Mouse (Mus musculus) hindbrain, embryonic 12.5 days (tissue): ENCODE results near the gene 1700001O22Rik. TPM values are rescaled to one million over a fixed set of nuclear protein-coding genes. Genes with fewer than 3 reads are reported as not detected.
A peak's percentile ranks its signal among the peaks of the same experiment; 100 is the strongest.

ENCODE experiments used
- ATAC-seq: fragments of 200-750 bp; cut with Nextera tagmentation; 2 replicates; pipeline ENCODE4 v1.8.0; 2017; ENCODE audit warnings: moderate TSS enrichment; ENCODE audit not compliant: low FRiP score
- H3K27ac ChIP-seq: fragments of 300-500 bp; sonication (generic); 2 replicates; pipeline ENCODE4 v1.5.1; 2016; ENCODE audit warnings: mild to moderate bottlenecking
- H3K27me3 ChIP-seq: fragments of 300-500 bp; sonication (generic); 2 replicates; pipeline ENCODE4 v1.6.1; 2016; ENCODE audit warnings: mild to moderate bottlenecking
- H3K36me3 ChIP-seq: fragments of 300-500 bp; sonication (generic); 2 replicates; pipeline ENCODE4 v1.6.1; 2016; ENCODE audit warnings: mild to moderate bottlenecking
- H3K4me1 ChIP-seq: fragments of 300-500 bp; sonication (generic); 2 replicates; pipeline ENCODE4 v1.6.1; 2016
- H3K4me2 ChIP-seq: fragments of 300-500 bp; sonication (generic); replicated peaks from 2 replicates; pipeline ENCODE4 v1.6.1; 2016; ENCODE audit warnings: mild to moderate bottlenecking
- H3K4me3 ChIP-seq: fragments of 300-500 bp; sonication (generic); 2 replicates; pipeline ENCODE4 v1.5.1; 2016; ENCODE audit warnings: mild to moderate bottlenecking
- H3K9ac ChIP-seq: fragments of 300-500 bp; sonication (generic); 2 replicates; pipeline ENCODE4 v1.6.1; 2016; ENCODE audit warnings: mild to moderate bottlenecking, moderate library complexity
- H3K9me3 ChIP-seq: fragments of 300-500 bp; sonication (generic); replicated peaks from 2 replicates; pipeline ENCODE4 v1.6.1; 2016; ENCODE audit warnings: mild to moderate bottlenecking
- WGBS: fragments of 180-500 bp; shearing (Covaris S2); methylation state at CpG from one replicate; pipeline ENCODE4 v1.1.7; 2016; 5-methylcytosine and 5-hydroxymethylcytosine counted together
- polyA plus RNA-seq: library from polyadenylated mRNA; unstranded; fragments of >200 nt; fragmentation: Nextera tagmentation; extraction: Ambion mirVana; gene quantifications from 2 replicates; pipeline ENCODE4 v1.2.1, GENCODE M21; 2016

The 1700001O22Rik gene
- polyA plus RNA-seq, 1 experiment from 2014 or later = 1.9 TPM

DNA sequence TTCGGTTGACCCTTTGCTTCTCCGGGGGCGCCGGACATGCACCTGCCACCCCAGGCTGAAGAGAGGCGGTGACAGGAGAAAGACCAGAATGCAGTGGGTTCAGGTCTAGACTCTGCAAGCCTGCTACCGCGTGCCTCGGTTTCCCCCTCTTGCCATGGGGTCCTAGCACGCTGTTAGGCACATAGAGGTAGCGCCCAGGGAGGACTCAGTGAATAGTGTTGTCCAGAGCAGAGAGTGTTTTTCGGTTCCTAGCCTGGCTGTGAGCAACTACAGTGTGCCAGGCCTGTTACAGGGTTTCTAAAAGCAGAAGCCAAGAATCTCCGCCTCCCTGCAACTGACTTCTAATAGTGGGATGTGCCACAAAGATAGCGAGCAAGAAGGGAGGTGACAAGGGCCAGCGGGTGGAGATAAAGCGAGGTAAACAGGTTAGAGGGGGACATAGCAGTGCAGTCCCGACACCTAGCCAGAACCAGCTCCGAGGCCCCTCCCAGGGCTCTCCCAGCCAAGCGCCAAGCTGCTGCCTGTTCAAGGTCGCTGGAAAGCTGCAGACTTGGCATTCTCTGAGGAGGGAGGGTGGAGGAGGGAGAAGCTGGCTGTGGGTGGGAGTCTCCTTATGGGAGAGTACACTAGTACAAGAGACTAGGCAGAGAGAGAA is 31.5 kb downstream of the 1700001O22Rik start:
- peak overlapping the region; percentile 92 for H3K27ac ChIP-seq
- no peaks in the 10 kb centered on the region for H3K36me3 ChIP-seq
- H3K27me3 ChIP-seq = no peaks in the 10 kb centered on the region
- peak overlapping the region; percentile 42 for H3K4me3 ChIP-seq
- no peaks in the 10 kb centered on the region for H3K9me3 ChIP-seq
- peak; percentile 41 for ATAC-seq
- H3K9ac ChIP-seq = peak overlapping the region; percentile 71
- peak overlapping the region; percentile 86 for H3K4me2 ChIP-seq
- peaks cover 35% of the 10 kb centered on the region for H3K4me1 ChIP-seq
- 6% methylated on average over 19 of the region's 19 CpGs for WGBS

DNA sequence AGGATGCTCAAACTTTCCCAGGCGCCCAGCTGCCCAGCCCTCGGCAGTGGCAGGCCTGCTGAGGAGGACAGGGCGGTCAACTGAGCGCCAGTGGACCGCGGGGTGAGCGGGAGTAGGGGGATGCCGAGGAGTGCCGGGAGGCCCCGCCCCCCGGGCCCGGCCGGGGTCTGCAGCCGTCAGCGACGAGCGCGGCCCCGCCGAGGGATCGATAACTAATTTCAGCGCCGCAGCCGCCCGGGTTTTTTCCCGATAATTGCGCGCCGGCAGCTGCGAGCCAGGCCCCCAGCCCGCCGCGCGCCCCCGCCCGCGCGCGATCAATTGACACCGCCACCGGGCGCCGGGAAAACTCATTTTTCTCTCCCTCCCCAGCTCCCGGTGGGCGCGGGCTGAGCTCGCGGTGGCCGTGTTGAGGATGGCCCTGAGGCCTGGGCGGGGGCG is 32.1 kb downstream of the 1700001O22Rik start:
- WGBS = under 1% methylated on average over 48 of the region's 51 CpGs

DNA sequence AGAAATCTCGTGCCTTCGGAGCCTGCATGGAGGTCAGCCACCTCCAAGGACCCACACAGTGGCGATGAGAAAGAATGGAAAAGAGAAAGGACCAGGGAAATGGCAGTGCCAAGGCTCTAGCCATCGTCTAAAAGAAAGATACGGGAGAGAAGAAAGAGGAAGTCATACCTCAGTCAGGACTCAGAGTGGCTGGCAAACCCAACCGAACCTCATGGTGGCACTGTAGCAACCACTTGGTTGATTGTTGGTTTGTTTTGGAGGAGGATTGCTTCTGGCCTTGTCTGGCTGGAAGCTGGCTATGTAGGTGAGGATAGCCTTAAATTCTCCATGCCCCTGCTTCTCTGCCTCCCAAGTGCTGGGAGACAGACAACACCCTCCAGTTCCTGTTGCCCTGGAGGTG is 34.3 kb downstream of the 1700001O22Rik start:
- 53% methylated on average over 6 of the region's 6 CpGs for WGBS
- H3K4me2 ChIP-seq = no peak overlapping the region
- H3K9me3 ChIP-seq = peaks cover 7% of the 10 kb centered on the region
- no peak for ATAC-seq
- H3K4me3 ChIP-seq = no peak overlapping the region
- no peak overlapping the region for H3K9ac ChIP-seq
- peaks cover 35% of the 10 kb centered on the region for H3K4me1 ChIP-seq
- no peaks in the 10 kb centered on the region for H3K36me3 ChIP-seq
- no peak overlapping the region for H3K27ac ChIP-seq
- H3K27me3 ChIP-seq = no peaks in the 10 kb centered on the region

More for the DNA sequence above, 32.1 kb downstream of the 1700001O22Rik start:
- H3K36me3 ChIP-seq = no peaks in the 10 kb centered on the region
- ATAC-seq = peak; percentile 49
- peak overlapping the region; percentile 42 for H3K4me3 ChIP-seq
- peaks cover 35% of the 10 kb centered on the region for H3K4me1 ChIP-seq
- no peaks in the 10 kb centered on the region for H3K27me3 ChIP-seq
- H3K27ac ChIP-seq = peak overlapping the region; percentile 92
- H3K9me3 ChIP-seq = no peaks in the 10 kb centered on the region
- peak overlapping the region; percentile 71 for H3K9ac ChIP-seq
- peak overlapping the region; percentile 86 for H3K4me2 ChIP-seq

DNA sequence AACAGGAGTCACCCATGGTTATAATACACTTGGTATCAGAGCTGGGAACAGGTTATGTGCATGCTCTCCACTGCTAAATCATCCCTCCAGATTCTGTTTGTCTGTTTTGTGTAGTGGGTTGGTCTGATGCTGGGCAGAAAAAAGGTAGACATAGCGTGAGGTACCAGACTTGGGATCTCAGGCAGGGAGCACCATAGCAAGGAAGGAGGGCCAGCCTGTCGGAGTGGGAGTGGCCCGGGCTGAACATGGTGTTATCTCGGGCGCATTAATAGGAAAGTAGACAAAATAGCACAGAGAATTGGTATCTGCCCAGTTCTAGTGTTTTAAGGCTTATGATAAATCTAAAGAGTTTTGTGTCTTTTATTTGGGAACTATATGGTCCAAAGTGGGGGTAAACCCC is 34.9 kb downstream of the 1700001O22Rik start:
- ATAC-seq = no peak
- Histone ChIP-seq H3K36me3 (no peaks in the 10 kb centered on the region), H3K4me3 (no peak overlapping the region), H3K4me1 (peaks cover 35% of the 10 kb centered on the region), H3K9ac (no peak overlapping the region), H3K9me3 (peaks cover 7% of the 10 kb centered on the region), H3K27ac (0 out of 2 replicates have a peak overlapping the region, but pooled peaks have one; percentile 37), H3K4me2 (no peak overlapping the region), H3K27me3 (no peaks in the 10 kb centered on the region)
- WGBS = 84% methylated on average over 5 of the region's 5 CpGs

DNA sequence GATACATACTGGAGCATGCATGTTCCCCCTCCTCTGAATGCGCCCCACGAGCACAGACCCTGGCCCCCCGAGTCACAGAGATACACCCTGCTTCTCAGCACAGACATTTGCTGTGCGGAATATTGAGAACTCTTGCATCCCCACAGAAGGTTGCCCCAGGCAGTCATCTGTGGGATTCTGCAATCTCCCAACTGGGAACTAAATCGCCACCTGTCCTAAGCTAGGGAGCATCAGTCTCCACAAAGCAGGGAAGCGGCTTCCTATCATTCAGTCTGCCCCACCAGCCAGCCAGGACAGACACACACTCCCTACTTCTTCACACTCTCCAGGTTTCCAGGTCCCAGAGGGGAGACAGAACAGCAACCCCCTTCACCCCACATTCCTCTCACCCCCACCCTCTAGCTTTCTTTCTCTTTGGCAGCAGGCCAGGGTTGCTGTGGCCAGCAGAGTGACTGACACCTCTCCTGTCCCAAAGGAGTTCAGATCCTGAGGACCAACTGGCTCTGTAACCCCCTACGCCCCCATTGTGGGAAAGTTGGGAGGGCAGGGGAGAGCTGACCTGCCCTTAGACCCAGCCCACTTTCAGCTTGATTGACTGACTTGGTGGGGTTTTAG is 35.7 kb downstream of the 1700001O22Rik start:
- no peaks in the 10 kb centered on the region for H3K36me3 ChIP-seq
- no peak overlapping the region for H3K4me2 ChIP-seq
- H3K27ac ChIP-seq = peak overlapping the region; percentile 62; the same call in 1 of the 2 replicates
- ATAC-seq = no peak
- H3K4me1 ChIP-seq = peaks cover 32% of the 10 kb centered on the region
- H3K4me3 ChIP-seq = no peak overlapping the region
- H3K27me3 ChIP-seq = no peaks in the 10 kb centered on the region
- no peak overlapping the region for H3K9ac ChIP-seq
- H3K9me3 ChIP-seq = peaks cover 7% of the 10 kb centered on the region
- 68% methylated on average over 7 of the region's 7 CpGs for WGBS

DNA sequence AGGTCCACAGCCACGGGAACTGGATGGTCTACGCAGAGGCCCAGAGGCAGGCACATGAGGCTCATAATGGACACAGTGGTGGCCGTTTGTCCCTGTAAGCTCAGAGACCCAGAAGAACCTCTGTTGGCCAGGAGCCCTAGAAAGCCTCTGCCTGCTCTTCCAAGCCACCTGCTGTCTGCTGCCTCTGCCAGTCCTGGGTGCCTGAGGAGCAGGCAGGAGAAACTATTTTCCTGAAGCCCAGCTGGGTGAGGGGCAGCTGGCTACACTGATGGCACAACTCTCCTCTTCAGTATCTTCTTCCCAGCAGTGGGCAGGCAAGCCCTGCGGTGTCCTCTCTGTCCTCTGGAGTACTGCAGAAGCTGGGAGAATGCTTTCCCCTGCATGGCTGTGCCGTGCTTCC is 37.0 kb downstream of the 1700001O22Rik start:
- H3K27me3 ChIP-seq = no peaks in the 10 kb centered on the region
- 81% methylated on average over 5 of the region's 5 CpGs for WGBS
- no peak overlapping the region for H3K4me2 ChIP-seq
- H3K4me3 ChIP-seq = no peak overlapping the region
- no peak for ATAC-seq
- peaks cover 12% of the 10 kb centered on the region for H3K9me3 ChIP-seq
- no peaks in the 10 kb centered on the region for H3K36me3 ChIP-seq
- no peak overlapping the region for H3K9ac ChIP-seq
- peaks cover 19% of the 10 kb centered on the region for H3K4me1 ChIP-seq
- H3K27ac ChIP-seq = no peak overlapping the region

DNA sequence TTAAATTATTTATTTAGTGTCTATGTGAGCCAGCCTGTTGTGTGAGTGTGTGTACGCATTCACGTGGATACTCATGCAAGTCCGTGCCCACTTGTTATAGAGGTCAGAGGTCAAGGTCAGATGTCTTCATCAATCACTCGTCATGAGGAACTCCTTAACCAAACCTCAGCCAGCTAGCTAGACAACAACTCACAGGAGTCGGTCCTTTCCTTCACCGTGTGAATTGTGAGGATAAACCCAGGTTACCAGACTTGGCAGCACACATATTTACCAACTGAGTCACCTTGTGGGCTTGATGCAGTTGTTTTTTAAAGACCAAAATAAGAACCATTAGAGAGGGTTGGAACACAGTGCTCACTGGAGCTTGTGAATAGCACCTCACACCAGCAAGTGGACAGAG is 42.8 kb downstream of the 1700001O22Rik start:
- WGBS = 15% methylated on average over 6 of the region's 6 CpGs
- no peaks in the 10 kb centered on the region for H3K27me3 ChIP-seq
- ATAC-seq = no peak

DNA sequence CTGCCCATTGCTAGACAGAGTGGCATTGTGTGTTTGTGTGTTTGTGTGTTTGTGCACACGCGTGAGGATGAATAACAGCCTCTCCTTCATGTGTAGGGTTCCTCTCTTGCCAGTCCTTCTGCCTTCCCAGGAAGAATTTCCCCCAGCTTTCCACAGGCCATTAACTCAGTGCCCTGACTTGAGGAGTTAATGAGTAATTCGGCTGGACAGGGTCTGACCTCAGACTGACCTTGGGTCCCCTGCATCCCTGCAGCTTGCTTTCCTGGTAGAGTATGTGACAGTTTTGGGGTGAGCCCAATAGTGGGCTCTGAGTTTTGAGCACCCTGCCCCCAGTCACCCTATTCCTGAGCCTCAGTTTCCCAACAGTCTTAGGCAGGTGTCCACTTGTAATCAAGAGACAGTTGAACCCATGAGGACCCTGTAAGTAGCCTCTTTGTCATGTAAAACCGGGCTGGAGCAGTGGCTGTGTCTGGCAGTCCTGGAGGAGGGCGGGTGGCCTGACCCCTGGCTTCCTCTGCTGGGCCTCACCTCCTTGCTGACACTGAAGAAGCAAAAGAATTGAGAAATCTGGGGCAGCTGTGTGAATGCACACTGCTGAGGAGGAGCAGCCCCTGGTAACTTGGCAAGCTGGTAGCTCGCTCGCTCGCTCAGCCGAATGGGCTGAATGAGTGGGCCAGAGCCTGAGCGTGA is 43.5 kb downstream of the 1700001O22Rik start:
- Histone ChIP-seq H3K4me3 (no peak overlapping the region), H3K4me1 (peaks cover 31% of the 10 kb centered on the region), H3K36me3 (no peaks in the 10 kb centered on the region), H3K27ac (peak overlapping the region; percentile 81), H3K4me2 (no peak overlapping the region), H3K9me3 (peaks cover 16% of the 10 kb centered on the region), H3K27me3 (no peaks in the 10 kb centered on the region), H3K9ac (no peak overlapping the region)
- ATAC-seq = no peak
- 22% methylated on average over 10 of the region's 10 CpGs for WGBS

More for the DNA sequence above, 42.8 kb downstream of the 1700001O22Rik start:
- Histone ChIP-seq H3K4me2 (no peak overlapping the region), H3K4me3 (no peak overlapping the region), H3K27ac (no peak overlapping the region), H3K4me1 (peaks cover 31% of the 10 kb centered on the region), H3K9me3 (peaks cover 17% of the 10 kb centered on the region), H3K9ac (no peak overlapping the region), H3K36me3 (no peaks in the 10 kb centered on the region)

DNA sequence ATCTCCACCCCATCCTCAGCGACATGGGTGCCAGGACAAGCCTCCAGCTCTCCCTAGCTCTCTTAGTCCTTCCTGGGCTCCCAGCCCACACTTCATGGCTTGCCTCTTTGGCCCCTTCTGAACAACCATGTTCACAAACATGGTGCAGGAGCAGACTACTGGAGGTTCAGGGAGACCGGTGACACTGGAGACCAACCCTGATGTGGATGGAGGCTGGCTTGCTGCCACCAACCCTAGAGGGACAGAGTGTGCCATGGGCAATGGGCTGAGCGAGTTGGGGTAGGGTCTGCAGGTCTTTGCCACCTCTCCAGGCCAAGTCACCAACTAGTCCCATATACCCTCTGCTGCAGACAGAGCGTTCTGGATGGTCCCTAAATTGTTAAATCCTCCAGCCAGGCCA is 44.0 kb downstream of the 1700001O22Rik start:
- H3K9me3 ChIP-seq = peaks cover 11% of the 10 kb centered on the region
- no peak overlapping the region for H3K4me3 ChIP-seq
- H3K27ac ChIP-seq = peak overlapping the region; percentile 81
- no peaks in the 10 kb centered on the region for H3K36me3 ChIP-seq
- no peak overlapping the region for H3K9ac ChIP-seq
- H3K4me2 ChIP-seq = no peak overlapping the region
- peaks cover 32% of the 10 kb centered on the region for H3K4me1 ChIP-seq
- WGBS = 72% methylated on average over 4 of the region's 4 CpGs
- no peak for ATAC-seq
- no peaks in the 10 kb centered on the region for H3K27me3 ChIP-seq

DNA sequence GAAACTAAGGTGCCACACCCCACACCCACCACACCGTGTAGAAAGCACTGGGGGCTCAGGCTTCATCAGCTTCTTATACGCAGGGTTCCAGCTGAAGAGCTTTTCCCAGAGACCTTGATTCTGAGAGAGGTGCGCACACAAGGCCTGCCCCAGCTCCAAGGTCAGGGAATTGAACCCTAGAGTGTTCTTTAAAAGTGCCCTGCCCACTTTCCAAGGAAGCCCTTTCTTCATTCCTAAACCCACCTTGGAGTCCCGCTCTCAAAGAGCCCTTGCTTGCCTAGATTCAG is 44.4 kb downstream of the 1700001O22Rik start:
- Histone ChIP-seq H3K4me3 (no peak overlapping the region), H3K4me1 (peaks cover 34% of the 10 kb centered on the region), H3K4me2 (0 out of 2 replicates have a peak overlapping the region, but pooled peaks have one; percentile 7), H3K27me3 (no peaks in the 10 kb centered on the region), H3K27ac (peak overlapping the region; percentile 81), H3K9ac (no peak overlapping the region; the same call in 1 of the 2 replicates), H3K36me3 (no peaks in the 10 kb centered on the region), H3K9me3 (peaks cover 10% of the 10 kb centered on the region)
- ATAC-seq = 0 out of 2 replicates have a peak, but pooled peaks have one; percentile 15
- WGBS = 28% methylated on average over 4 of the region's 4 CpGs

DNA sequence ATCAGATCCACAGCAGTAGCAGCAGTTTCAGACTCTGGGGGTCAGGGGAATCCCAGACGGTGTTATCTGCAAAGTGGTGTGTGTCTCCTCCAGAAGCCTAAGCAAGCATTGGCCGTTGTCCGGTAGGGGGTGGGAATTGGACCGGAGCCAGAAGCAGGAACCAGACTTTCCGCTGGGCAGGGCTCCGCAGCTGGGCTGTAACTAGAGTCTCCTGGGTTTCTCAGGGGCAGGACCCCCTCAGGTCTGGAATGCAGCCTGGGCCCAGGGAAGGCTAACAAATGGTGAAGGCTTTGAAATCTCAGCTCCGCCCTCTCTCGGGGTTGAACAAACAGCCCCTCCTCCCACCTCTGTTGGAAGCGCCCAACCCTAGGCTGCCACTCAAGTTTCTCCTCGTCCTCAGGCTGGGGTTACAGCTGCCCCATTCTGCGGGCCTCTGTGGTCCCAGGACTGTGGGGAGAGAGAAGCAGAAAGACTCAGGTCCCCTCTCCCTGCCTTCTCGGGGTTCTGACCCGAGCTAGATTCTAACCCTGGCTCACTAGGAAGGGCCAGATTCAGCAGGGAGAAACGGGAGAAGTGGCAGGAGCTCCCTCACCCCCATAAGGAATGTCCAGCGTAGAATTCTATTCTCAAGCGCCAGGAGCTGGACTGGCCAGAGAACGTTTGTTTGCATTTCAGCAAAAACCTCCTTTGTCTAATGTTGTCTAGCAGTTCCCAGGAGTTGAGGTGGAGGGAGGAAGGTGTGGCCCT is 44.9 kb downstream of the 1700001O22Rik start:
- H3K36me3 ChIP-seq = no peaks in the 10 kb centered on the region
- peak overlapping the region; percentile 7; the same call in 1 of the 2 replicates for H3K4me2 ChIP-seq
- H3K4me3 ChIP-seq = no peak overlapping the region
- H3K27me3 ChIP-seq = no peaks in the 10 kb centered on the region
- peaks cover 10% of the 10 kb centered on the region for H3K9me3 ChIP-seq
- peak overlapping the region; percentile 81 for H3K27ac ChIP-seq
- peak overlapping the region; percentile 9 for H3K9ac ChIP-seq
- 2% methylated on average over 17 of the region's 17 CpGs for WGBS
- peaks cover 35% of the 10 kb centered on the region for H3K4me1 ChIP-seq
- peak; percentile 86 for ATAC-seq
